Mouse (Mus musculus) hindbrain, embryonic 15.5 days (tissue): ENCODE measurements at regions not wholly inside any gene's neighbourhood (a gene's known extent, or its start where the extent isn't known, plus 50 kb on each side); places are given as distances from the start of the nearest gene placed in this dataset.

Source experiments
- ATAC-seq: fragments of 200-750 bp; cut with Nextera tagmentation; 2 replicates; pipeline ENCODE4 v1.8.0; 2017; ENCODE audit warnings: low read depth, moderate number of reproducible peaks, moderate TSS enrichment; ENCODE audit not compliant: low FRiP score
- H3K27ac ChIP-seq: fragments of 300-500 bp; sonication (generic); replicated peaks from 2 replicates; pipeline ENCODE4 v1.5.1; 2015; ENCODE audit warnings: mild to moderate bottlenecking, inconsistent platforms
- H3K27me3 ChIP-seq: fragments of 300-500 bp; sonication (generic); 2 replicates; pipeline ENCODE4 v1.6.1; 2015; ENCODE audit warnings: control low read depth, inconsistent platforms
- H3K36me3 ChIP-seq: fragments of 300-500 bp; sonication (generic); 2 replicates; pipeline ENCODE4 v1.6.1; 2015; ENCODE audit warnings: control low read depth, inconsistent platforms
- H3K4me1 ChIP-seq: fragments of 300-500 bp; sonication (generic); replicated peaks from 2 replicates; pipeline ENCODE4 v1.6.1; 2015; ENCODE audit warnings: control low read depth, inconsistent platforms
- H3K4me2 ChIP-seq: fragments of 300-500 bp; sonication (generic); 2 replicates; pipeline ENCODE4 v1.6.1; 2015; ENCODE audit warnings: moderate library complexity, mild to moderate bottlenecking, inconsistent platforms
- H3K4me3 ChIP-seq: fragments of 300-500 bp; sonication (generic); 2 replicates; pipeline ENCODE4 v1.5.1; 2015; ENCODE audit warnings: mild to moderate bottlenecking, inconsistent platforms
- H3K9ac ChIP-seq: fragments of 300-500 bp; sonication (generic); 2 replicates; pipeline ENCODE4 v1.6.1; 2015; ENCODE audit warnings: inconsistent platforms
- H3K9me3 ChIP-seq: fragments of 300-500 bp; sonication (generic); 2 replicates; pipeline ENCODE4 v1.6.1; 2016; ENCODE audit warnings: control low read depth, inconsistent platforms
- WGBS: fragments of 180-500 bp; shearing (Covaris S2); methylation state at CpG from one replicate; pipeline ENCODE4 v1.1.7; 2015; 5-methylcytosine and 5-hydroxymethylcytosine counted together

DNA sequence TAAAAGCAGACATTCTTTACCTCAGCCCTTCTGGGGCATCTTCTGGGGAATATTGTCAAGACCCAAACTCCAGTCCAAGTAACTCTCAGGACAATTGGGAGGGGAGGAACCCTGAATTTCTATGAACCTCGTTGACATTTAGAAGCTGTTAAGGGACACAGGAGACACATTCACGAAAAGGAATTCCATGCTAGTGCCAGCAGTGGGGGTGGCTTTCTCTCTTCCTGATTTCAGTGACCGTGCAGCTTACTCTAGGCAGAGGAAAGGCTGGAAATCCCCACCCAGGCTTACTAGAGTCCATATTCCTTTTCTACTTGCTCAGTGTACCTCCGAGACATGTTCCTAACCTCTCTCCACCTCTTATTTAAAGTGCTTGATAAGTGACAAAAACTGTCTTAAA, 239.9 kb upstream of the Tgfbr2 start:
- ATAC-seq: no peak

DNA sequence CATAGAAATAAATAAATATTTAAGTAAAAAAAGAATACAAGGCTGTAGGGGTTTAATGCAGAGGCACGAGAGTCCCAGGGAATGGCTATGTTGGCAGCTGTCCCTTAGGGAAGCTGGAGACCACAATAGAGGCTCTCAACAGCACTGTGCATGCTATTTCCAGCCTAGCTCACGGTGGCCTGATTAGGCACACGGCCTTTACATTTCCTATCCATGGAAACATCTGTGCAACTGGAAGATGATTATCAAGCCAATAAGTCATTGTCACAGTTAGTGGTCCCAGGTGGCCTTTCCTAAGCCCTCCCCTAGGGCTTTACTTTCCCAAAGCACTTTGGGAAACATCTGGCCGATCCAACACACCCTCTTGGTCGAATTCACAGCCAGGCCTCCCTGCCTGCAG, 235.9 kb upstream of the Tgfbr2 start:
- Histone ChIP-seq H3K9me3 (no peaks in the 10 kb centered on the region), H3K4me3 (no peak overlapping the region), H3K4me1 (no peaks in the 10 kb centered on the region), H3K4me2 (no peak overlapping the region), H3K27me3 (no peaks in the 10 kb centered on the region), H3K27ac (no peak overlapping the region), H3K36me3 (no peaks in the 10 kb centered on the region), H3K9ac (no peak overlapping the region)
- ATAC-seq: no peak
- 60% methylated on average over 5 of the region's 5 CpGs for WGBS

More for the DNA sequence above, 239.9 kb upstream of the Tgfbr2 start:
- Histone ChIP-seq H3K4me3 (no peak overlapping the region), H3K9ac (no peak overlapping the region), H3K4me2 (no peak overlapping the region), H3K4me1 (no peaks in the 10 kb centered on the region), H3K27ac (no peak overlapping the region), H3K27me3 (no peaks in the 10 kb centered on the region), H3K36me3 (no peaks in the 10 kb centered on the region), H3K9me3 (no peaks in the 10 kb centered on the region)
- WGBS: 74% methylated on average over 4 of the region's 4 CpGs

DNA sequence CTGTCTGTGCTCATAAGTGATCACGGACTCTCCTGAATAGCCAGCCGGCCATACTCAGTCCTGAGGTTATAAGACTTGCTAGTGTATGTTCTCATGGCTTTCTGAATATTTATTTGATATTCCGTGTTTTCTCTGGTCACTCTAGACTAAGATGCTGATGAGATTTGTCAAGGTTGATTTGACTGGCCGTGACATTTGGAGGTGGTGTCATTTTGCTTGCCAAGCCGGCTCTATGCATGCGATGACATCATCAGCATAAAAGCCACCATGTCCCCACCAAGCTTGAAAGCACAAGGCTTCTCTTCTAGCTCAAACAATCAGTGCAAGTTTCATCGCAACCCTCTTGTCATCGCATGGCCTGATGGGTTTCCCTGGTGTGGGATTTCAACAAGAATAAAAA, 235.3 kb upstream of the Tgfbr2 start:
- WGBS: 95% methylated on average over 8 of the region's 8 CpGs
- no peak overlapping the region for H3K4me3 ChIP-seq
- H3K4me1 ChIP-seq: no peaks in the 10 kb centered on the region
- no peaks in the 10 kb centered on the region for H3K27me3 ChIP-seq
- H3K4me2 ChIP-seq: no peak overlapping the region
- H3K36me3 ChIP-seq: no peaks in the 10 kb centered on the region
- no peak overlapping the region for H3K9ac ChIP-seq
- ATAC-seq: no peak
- H3K9me3 ChIP-seq: no peaks in the 10 kb centered on the region
- H3K27ac ChIP-seq: no peak overlapping the region

DNA sequence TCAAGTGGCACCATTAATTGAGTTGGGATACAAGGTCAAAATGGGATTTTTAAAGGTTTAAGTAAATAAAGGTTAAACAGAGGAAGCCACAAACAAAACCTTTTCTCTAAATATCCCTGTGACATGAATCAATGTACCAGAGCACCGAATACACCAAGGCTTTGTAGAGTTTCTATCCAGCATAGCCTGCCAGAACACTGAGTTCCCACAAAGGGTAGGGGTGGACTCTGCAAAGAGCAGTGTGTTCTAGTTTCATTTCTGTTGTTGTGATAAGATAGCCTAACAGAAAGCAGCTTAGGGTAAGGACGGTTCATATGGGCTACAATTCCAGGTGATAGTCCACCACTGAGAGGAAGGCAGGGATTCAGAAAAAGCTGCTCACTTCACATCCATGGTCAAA, 233.0 kb upstream of the Tgfbr2 start:
- no peak for ATAC-seq
- Histone ChIP-seq H3K4me1 (no peaks in the 10 kb centered on the region), H3K27me3 (no peaks in the 10 kb centered on the region), H3K36me3 (no peaks in the 10 kb centered on the region), H3K9ac (no peak overlapping the region), H3K9me3 (no peaks in the 10 kb centered on the region), H3K27ac (no peak overlapping the region), H3K4me3 (no peak overlapping the region), H3K4me2 (no peak overlapping the region)
- 91% methylated on average over 2 of the region's 2 CpGs for WGBS

DNA sequence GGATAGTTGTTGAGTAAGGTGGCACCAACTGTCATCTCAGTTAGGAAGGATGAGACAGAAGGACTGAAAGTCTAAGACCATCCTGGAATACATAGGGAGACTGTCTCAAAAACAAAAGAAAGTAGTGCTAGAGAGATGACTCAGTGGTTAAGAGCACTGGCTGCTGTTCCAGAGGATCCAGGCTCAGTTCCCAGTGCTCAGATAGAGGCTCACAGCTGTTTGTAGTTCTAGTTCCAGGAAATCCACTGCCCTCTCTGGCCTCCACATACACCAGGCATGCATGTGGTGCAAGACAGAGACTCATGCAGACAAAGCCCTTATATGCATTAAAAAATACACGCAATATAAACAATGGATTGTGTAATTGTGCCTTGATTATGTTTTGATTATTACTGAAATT, 229.9 kb upstream of the Tgfbr2 start:
- H3K27ac ChIP-seq: no peak overlapping the region
- no peaks in the 10 kb centered on the region for H3K4me1 ChIP-seq
- 90% methylated on average over 1 of the region's 1 CpGs for WGBS
- ATAC-seq: no peak
- H3K4me2 ChIP-seq: no peak overlapping the region
- no peaks in the 10 kb centered on the region for H3K27me3 ChIP-seq
- H3K36me3 ChIP-seq: no peaks in the 10 kb centered on the region
- no peak overlapping the region for H3K4me3 ChIP-seq
- H3K9ac ChIP-seq: no peak overlapping the region
- no peaks in the 10 kb centered on the region for H3K9me3 ChIP-seq

DNA sequence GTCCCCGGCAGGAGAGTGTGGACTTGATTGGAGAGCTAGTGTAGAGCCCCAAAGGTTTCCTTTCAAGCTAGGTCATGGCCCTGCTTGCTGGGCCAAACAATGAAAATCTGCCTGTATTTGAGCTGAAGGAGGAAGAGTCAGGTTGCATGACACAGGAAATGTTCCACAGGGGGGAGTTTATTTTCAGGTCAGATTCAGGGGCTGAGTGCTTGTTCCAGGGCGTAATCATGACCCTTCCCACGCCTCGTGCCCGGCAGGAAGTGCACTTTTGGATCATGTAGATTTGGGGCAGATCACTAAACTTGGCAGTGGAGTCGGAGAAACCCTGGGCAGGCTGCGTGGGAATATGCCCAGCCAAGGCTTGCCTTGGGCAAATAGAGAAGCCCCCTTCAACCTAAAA, 226.7 kb upstream of the Tgfbr2 start:
- no peak overlapping the region for H3K9ac ChIP-seq
- no peak overlapping the region for H3K27ac ChIP-seq
- H3K4me1 ChIP-seq: no peaks in the 10 kb centered on the region
- no peaks in the 10 kb centered on the region for H3K9me3 ChIP-seq
- H3K4me2 ChIP-seq: no peak overlapping the region
- no peak overlapping the region for H3K4me3 ChIP-seq
- H3K27me3 ChIP-seq: no peaks in the 10 kb centered on the region
- no peak for ATAC-seq
- WGBS: 68% methylated on average over 7 of the region's 7 CpGs
- no peaks in the 10 kb centered on the region for H3K36me3 ChIP-seq

DNA sequence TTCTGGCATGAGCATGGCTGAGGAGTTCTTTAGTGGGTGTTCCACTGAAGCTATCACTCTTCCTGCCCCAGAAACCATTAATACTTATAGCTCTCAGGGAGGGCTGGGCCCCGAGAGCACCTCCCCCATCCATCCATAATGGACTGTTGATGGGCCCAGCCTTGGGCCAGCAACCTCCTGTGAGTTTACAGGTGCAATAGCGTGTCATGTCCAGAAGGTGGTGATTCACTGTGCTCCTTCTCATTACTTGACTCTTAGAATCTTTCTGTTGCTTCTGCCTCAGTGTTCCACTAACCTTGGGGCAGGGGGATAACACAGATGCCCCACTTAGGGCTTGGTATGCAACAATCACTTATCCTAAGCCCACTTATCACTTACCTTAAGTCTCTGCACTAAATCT, 225.1 kb upstream of the Tgfbr2 start:
- H3K9ac ChIP-seq: no peak overlapping the region
- 45% methylated on average over 2 of the region's 2 CpGs for WGBS

DNA sequence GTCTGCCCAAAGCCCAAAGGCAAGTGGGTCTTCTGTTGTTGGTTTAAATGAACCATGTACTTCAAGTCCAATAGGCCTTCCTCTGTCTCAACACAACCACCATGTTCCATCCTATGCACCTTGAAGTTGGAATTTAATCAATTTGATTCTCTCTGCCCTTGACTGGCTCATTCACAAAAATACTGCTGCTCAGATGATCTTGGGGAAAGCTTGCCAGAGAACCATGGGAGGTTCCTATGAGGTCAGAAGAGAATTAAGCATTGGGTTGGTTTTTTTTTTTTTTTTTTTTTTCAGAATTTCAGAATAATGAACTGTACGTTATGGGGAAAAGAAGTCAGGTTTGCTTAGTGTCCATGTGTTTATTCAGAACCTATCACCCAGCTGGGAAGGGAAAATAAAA, 224.1 kb upstream of the Tgfbr2 start:
- Histone ChIP-seq H3K9ac (no peak overlapping the region), H3K27me3 (no peaks in the 10 kb centered on the region), H3K4me1 (no peaks in the 10 kb centered on the region), H3K4me2 (no peak overlapping the region), H3K4me3 (no peak overlapping the region), H3K9me3 (no peaks in the 10 kb centered on the region), H3K36me3 (no peaks in the 10 kb centered on the region), H3K27ac (no peak overlapping the region)
- ATAC-seq: no peak
- WGBS: 81% methylated on average over 1 of the region's 1 CpGs

More for the DNA sequence above, 225.1 kb upstream of the Tgfbr2 start:
- Histone ChIP-seq H3K36me3 (no peaks in the 10 kb centered on the region), H3K4me1 (no peaks in the 10 kb centered on the region), H3K4me3 (no peak overlapping the region), H3K4me2 (no peak overlapping the region), H3K9me3 (no peaks in the 10 kb centered on the region), H3K27ac (no peak overlapping the region), H3K27me3 (no peaks in the 10 kb centered on the region)
- ATAC-seq: no peak

- ATAC-seq: no peak
These were observed 217.1 kb upstream of the Tgfbr2 start for GRCm38 (mm10) chr9:116392258-116392657.

GRCm38 (mm10) chr9:116389781-116390180, 214.6 kb upstream of the Tgfbr2 start:
- Histone ChIP-seq H3K4me3 (no peak overlapping the region), H3K9me3 (no peaks in the 10 kb centered on the region), H3K27ac (no peak overlapping the region), H3K36me3 (no peaks in the 10 kb centered on the region), H3K4me2 (no peak overlapping the region), H3K4me1 (0 out of 2 replicates have a peak, but pooled peaks cover 5% of the 10 kb centered on the region), H3K9ac (no peak overlapping the region), H3K27me3 (no peaks in the 10 kb centered on the region)
- 91% methylated on average over 3 of the region's 3 CpGs for WGBS
- no peak for ATAC-seq

More at GRCm38 (mm10) chr9:116392258-116392657, 217.1 kb upstream of the Tgfbr2 start:
- H3K27me3 ChIP-seq: no peaks in the 10 kb centered on the region
- no peak overlapping the region for H3K4me2 ChIP-seq
- no peak overlapping the region for H3K27ac ChIP-seq
- H3K9ac ChIP-seq: no peak overlapping the region
- H3K4me3 ChIP-seq: no peak overlapping the region
- no peaks in the 10 kb centered on the region for H3K36me3 ChIP-seq
- 0 out of 2 replicates have a peak, but pooled peaks cover 5% of the 10 kb centered on the region for H3K4me1 ChIP-seq
- no peaks in the 10 kb centered on the region for H3K9me3 ChIP-seq
- 57% methylated on average over 8 of the region's 8 CpGs for WGBS

DNA sequence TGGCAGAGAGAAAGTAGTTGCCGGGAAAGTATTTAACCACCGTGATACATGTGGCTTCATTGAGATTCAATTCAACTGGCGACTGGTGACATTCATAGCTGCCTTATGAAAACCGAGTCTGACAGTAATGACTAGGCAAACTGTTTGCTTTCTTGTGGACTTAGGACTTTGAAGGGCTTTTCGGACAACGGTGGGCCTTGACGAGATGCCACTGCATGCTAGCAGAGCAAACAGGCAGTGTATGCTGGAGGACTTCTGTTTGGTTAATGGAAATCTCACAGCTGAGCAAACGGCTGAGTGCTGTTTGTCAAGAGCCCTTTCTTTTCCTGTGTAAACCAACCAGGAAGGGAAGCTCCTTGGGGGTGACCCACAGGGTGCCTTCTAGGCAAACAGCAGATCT, 213.7 kb upstream of the Tgfbr2 start:
- Histone ChIP-seq H3K36me3 (no peaks in the 10 kb centered on the region), H3K27me3 (no peaks in the 10 kb centered on the region), H3K4me3 (no peak overlapping the region), H3K4me2 (no peak overlapping the region), H3K4me1 (peaks cover 11% of the 10 kb centered on the region), H3K9me3 (no peaks in the 10 kb centered on the region), H3K9ac (no peak overlapping the region), H3K27ac (no peak overlapping the region)
- WGBS: 68% methylated on average over 8 of the region's 8 CpGs
- ATAC-seq: no peak

- no peak for ATAC-seq
- no peaks in the 10 kb centered on the region for H3K27me3 ChIP-seq
- peaks cover 19% of the 10 kb centered on the region for H3K4me1 ChIP-seq
- WGBS: 95% methylated on average over 9 of the region's 9 CpGs
- no peak overlapping the region for H3K4me3 ChIP-seq
- no peak overlapping the region for H3K9ac ChIP-seq
- no peaks in the 10 kb centered on the region for H3K36me3 ChIP-seq
- no peak overlapping the region for H3K4me2 ChIP-seq
- no peaks in the 10 kb centered on the region for H3K9me3 ChIP-seq
- no peak overlapping the region for H3K27ac ChIP-seq
These were observed 212.9 kb upstream of the Tgfbr2 start for GRCm38 (mm10) chr9:116388025-116388424.
